Comparison of ENCODE assay signal across 8 mouse cellular contexts in genomic region chrX:42151903-42152369, GRCm38 (mm10). TPM values are rescaled to one million over a fixed set of nuclear protein-coding genes. Genes with fewer than 3 reads are reported as not detected.
DNase-seq lines count a peak whose midpoint lies in the region; ATAC-seq lines count a peak whose summit lies in the region.

No protein-coding gene starts in this region.

- DNase-seq in adrenal gland, adult 18-20 months (ENCODE audit: low spot score in 2 of 2), result peak; percentile 54 to 55
- peak; percentile 61 for DNase-seq in embryo, embryonic 11.5 days (ENCODE audit: low read depth, low spot score)
- peak; percentile 92 for DNase-seq in gastrocnemius, postnatal 25 days
- DNase-seq in intestine, embryonic 14.5 days (ENCODE audit: low spot score), result peak; percentile 77
- peak; percentile 59 to 64 for DNase-seq in left cerebral cortex, postnatal 36 days (ENCODE audit: low spot score in 2 of 2)
- peak; percentile 73 for DNase-seq in midbrain, embryonic 10.5 days (ENCODE audit: low spot score)
- DNase-seq in skeletal muscle tissue, adult 2 months (ENCODE audit: low read depth, low spot score), result peak; percentile 92
- DNase-seq in c-Kit-positive CD71-positive TER-119-positive erythroid progenitor cells, embryonic 14.5 days (ENCODE audit: low spot score), result no peak

- 12% methylated on average over 17 of the region's 17 CpGs for WGBS in intestine, embryonic 14.5 days
- WGBS in midbrain, embryonic 10.5 days, result 11% methylated on average over 17 of the region's 17 CpGs

- no peaks in the 10 kb centered on the region for H3K27me3 ChIP-seq in intestine, embryonic 14.5 days (replicated peaks; ENCODE audit: control insufficient read depth, insufficient read depth, low read length)
- no peaks in the 10 kb centered on the region for H3K27me3 ChIP-seq in midbrain, embryonic 10.5 days (ENCODE audit: low read depth, poor library complexity, severe bottlenecking)

- H3K4me3 ChIP-seq in intestine, embryonic 14.5 days (ENCODE audit: low read depth, low read length), result peak overlapping the region; percentile 53
- H3K4me3 ChIP-seq in midbrain, embryonic 10.5 days, result peak overlapping the region; percentile 68

- H3K27ac ChIP-seq in intestine, embryonic 14.5 days (ENCODE audit: low read depth), result peak overlapping the region; percentile 99
- H3K27ac ChIP-seq in midbrain, embryonic 10.5 days (replicated peaks), result peak overlapping the region; percentile 98

- peak; percentile 65 for ATAC-seq in intestine, embryonic 14.5 days (replicated peaks; ENCODE audit: low FRiP score, low TSS enrichment, low read depth)

- H3K36me3 ChIP-seq in intestine, embryonic 14.5 days (ENCODE audit: control insufficient read depth, insufficient read depth, low read length), result no peaks in the 10 kb centered on the region
- no peaks in the 10 kb centered on the region for H3K36me3 ChIP-seq in midbrain, embryonic 10.5 days

- intact Hi-C loops in left cerebral cortex, postnatal 36 days (cut with DNase I), result loop anchor here (5.0 kb wide), 1 partner anchor 90 kb away; no protein-coding TSS in a partner anchor

- H3K4me2 ChIP-seq in intestine, embryonic 14.5 days (ENCODE audit: low read length), result peak overlapping the region; percentile 54

- H3K9me3 ChIP-seq in intestine, embryonic 14.5 days (ENCODE audit: control insufficient read depth, low read length), result no peaks in the 10 kb centered on the region
- H3K9me3 ChIP-seq in midbrain, embryonic 10.5 days (replicated peaks), result peaks cover 19% of the 10 kb centered on the region; the same call in 1 of the 2 replicates

- 0 out of 2 replicates have a peak, but pooled peaks cover 3% of the 10 kb centered on the region for H3K4me1 ChIP-seq in intestine, embryonic 14.5 days (replicated peaks; ENCODE audit: control insufficient read depth, insufficient read depth, low read length)
- peaks cover 7% of the 10 kb centered on the region; the same call in 1 of the 2 replicates for H3K4me1 ChIP-seq in midbrain, embryonic 10.5 days

- peak overlapping the region; percentile 67 for H3K9ac ChIP-seq in intestine, embryonic 14.5 days (ENCODE audit: low read length)

RNA-seq across cellular contexts. Expression of gene Stag2, which starts 2.8 kb away (rescaled TPM):
- total RNA-seq in adrenal gland, adult 18-20 months (2021), result 10 to 100 TPM; 65.4 to 69.7 TPM
- 10 to 100 TPM; 49.8 to 49.9 TPM for total RNA-seq in gastrocnemius, postnatal 25 days (2021)
- 46.8 and 49.8 TPM in 2 replicates for polyA plus RNA-seq in intestine, embryonic 14.5 days (2014; fragmentation: Nextera tagmentation; extraction: Ambion mirVana)
- total RNA-seq in left cerebral cortex, postnatal 36 days (2021), result 10 to 100 TPM; 45.5 to 54.0 TPM
- polyA plus RNA-seq in midbrain, embryonic 10.5 days (2016; fragmentation: Nextera tagmentation; extraction: Ambion mirVana), result 40.2 and 46.9 TPM in 2 replicates
